Mouse (Mus musculus) G1E (cell line): ENCODE data around the gene 4933411K16Rik.

Source experiments
- CTCF ChIP-seq: IDR thresholded peaks from 2 replicates; pipeline ENCODE4 v1.5.1; 2012; ENCODE audit warnings: low read depth, low read length, inconsistent platforms, mixed read lengths
- GATA1 ChIP-seq: IDR thresholded peaks from 2 replicates; pipeline ENCODE4 v1.6.1; 2012; ENCODE audit warnings: borderline replicate concordance, low read length, inconsistent platforms, mixed read lengths
- POLR2AphosphoS5 ChIP-seq: IDR thresholded peaks from 2 replicates; pipeline ENCODE4 v1.6.1; 2012; ENCODE audit warnings: low read depth, low read length, inconsistent platforms; ENCODE audit not compliant: insufficient replicate concordance
- TAL1 ChIP-seq: conservative IDR thresholded peaks from 2 replicates; pipeline ENCODE4 v1.6.1; 2012; ENCODE audit warnings: low read depth, low read length, inconsistent platforms, mixed read lengths

- TF ChIP-seq CTCF (peak; percentile 67), GATA1 (no peak), TAL1 (no peak), POLR2AphosphoS5 (no peak)
Observed at GRCm38 (mm10) chr19:42035456-42036248, 16.4 kb upstream of the 4933411K16Rik start, which contains the start of gene Ankrd2.
